Comparison of ENCODE assay signal across 16 mouse cellular contexts in the genomic region with DNA sequence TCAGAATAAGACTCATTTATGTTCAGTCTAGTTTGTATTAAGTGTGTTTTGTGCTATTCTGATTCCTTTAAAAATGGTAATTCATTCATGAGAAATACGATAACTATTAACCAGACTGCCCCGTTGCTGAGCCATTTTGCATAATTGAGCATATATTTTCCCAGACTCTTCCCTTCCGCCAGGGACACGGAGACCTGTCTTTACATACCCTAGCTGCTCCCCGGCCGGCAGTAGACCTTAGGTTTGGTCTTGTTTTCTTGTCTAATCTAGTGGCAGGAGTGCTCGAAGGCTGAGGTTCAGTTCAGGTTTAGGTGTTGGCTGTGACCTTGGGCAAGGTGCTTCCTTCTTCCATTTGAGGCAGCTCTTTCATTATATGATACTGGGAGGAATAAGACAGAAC. TPM values are rescaled to one million over a fixed set of nuclear protein-coding genes. Genes with fewer than 3 reads are reported as not detected.
"Had no signal": no experiment of that assay in that cellular context is flagged by ENCODE, and none has a peak within 500 bp of the region (broad histone marks: within the 10 kb centered on the region; RNA-seq: fewer than 3 reads in every experiment).

No protein-coding gene starts in this region.

- ATAC-seq: lung, postnatal 0 days; midbrain, embryonic 13.5 days; midbrain, embryonic 15.5 days had no signal

- H3K4me3 ChIP-seq: lung, embryonic 15.5 days; megakaryocyte, embryonic 14.5 days; midbrain, embryonic 13.5 days; midbrain, embryonic 15.5 days; stomach, embryonic 15.5 days had no signal

- H3K9me3 ChIP-seq: lung, embryonic 15.5 days; megakaryocyte, embryonic 14.5 days; midbrain, embryonic 13.5 days; midbrain, embryonic 15.5 days; stomach, embryonic 15.5 days had no signal

- H3K4me2 ChIP-seq: lung, embryonic 15.5 days; midbrain, embryonic 11.5 days; midbrain, embryonic 13.5 days; midbrain, embryonic 15.5 days; stomach, embryonic 15.5 days had no signal

- H3K27ac ChIP-seq: lung, embryonic 15.5 days; macrophage; midbrain, embryonic 15.5 days; stomach, embryonic 15.5 days; stomach, postnatal 0 days had no signal

- H3K9ac ChIP-seq: lung, embryonic 15.5 days; midbrain, embryonic 13.5 days; midbrain, embryonic 15.5 days; stomach, embryonic 15.5 days had no signal

- H3K27me3 ChIP-seq: lung, embryonic 15.5 days; stomach, embryonic 15.5 days had no signal

- DNase-seq: lung, adult 2 months; lung, postnatal 14 days; lung, postnatal 36 days; right cerebral cortex, postnatal 14 days; thymus, adult 2 months; thymus, postnatal 25 days; thymus, postnatal 4 days had no signal

RNA-seq across cellular contexts. Expression of gene Pipox, which starts 31.0 kb away (rescaled TPM):
- polyA plus RNA-seq: macrophage had no signal
